Mouse (Mus musculus): ENCODE data around the gene Gm9268. TPM values are rescaled to one million over a fixed set of nuclear protein-coding genes. Genes with fewer than 3 reads are reported as not detected.
"Not testable (repeated sequence)": the region's sequence is repeated elsewhere in the genome, so short reads cannot be mapped to it uniquely, and the experiment has no call there.

The Gm9268 gene
- polyA plus RNA-seq (2014; fragmentation: Nextera tagmentation; extraction: Ambion mirVana), result not detected in 2 replicates

DNA sequence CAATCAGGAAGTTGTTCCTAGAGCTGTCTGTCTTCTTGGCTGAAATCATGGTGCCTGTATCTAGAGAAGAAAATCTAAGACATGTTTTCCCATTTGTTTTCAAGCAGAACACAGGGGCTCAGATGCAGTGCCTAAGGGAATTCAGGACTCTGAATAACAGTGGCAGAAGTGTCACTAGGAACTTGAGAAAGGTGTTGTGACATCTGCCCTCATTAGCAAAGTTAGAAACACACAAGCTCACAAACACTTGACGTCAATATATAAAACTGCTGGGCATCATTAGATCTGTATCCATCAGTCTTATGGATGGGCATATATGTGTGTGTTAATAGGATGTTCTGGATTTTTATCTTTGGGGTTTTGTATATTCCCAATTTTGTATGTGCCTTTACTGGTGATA, at the start of gene Gm9268:
Gm9268 (plus strand) TSS at position 301 of the 400 bp plus-strand sequence.
- not testable (repeated sequence) for H3K9ac ChIP-seq (ENCODE audit: low read length); ATAC-seq (ENCODE audit: insufficient read depth, low FRiP score, low TSS enrichment); H3K36me3 ChIP-seq (ENCODE audit: control insufficient read depth, insufficient read depth, low read length); H3K9me3 ChIP-seq (ENCODE audit: control insufficient read depth, low read length); DNase-seq (ENCODE audit: low spot score); H3K4me1 ChIP-seq (ENCODE audit: control insufficient read depth, insufficient read depth, low read length); H3K4me2 ChIP-seq (ENCODE audit: low read depth); H3K4me3 ChIP-seq (ENCODE audit: low read depth, low read length); H3K27me3 ChIP-seq (ENCODE audit: control insufficient read depth, insufficient read depth, low read length); H3K27ac ChIP-seq (ENCODE audit: low read depth, low read length)
- WGBS, result no CpG with 5 or more reads among the region's 1 CpGs

DNA sequence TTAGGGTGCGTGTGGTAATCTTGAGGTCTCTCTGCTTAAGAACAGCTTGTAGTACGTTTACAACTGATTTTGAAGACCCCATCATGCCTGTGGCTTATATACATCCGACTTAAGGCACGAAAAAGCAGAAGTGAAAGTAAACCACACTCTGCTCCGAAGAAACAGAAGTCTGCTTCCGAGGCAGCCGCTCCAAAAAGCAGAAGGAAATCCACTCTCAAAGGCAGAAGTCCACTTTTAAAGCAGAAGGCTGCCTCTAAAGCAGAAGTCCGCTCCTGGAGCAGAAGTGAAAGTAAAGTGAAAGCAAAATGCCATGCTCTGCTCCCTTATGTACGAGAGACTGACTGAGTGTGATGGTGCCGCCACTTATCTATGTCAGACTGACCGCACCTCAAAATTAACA, 38.5 kb upstream of the Gm9268 start:
- ATAC-seq (ENCODE audit: insufficient read depth, low FRiP score, low TSS enrichment) (no peak), DNase-seq (ENCODE audit: low spot score) (no peak)
- Histone ChIP-seq H3K9me3 (ENCODE audit: control insufficient read depth, low read length) (peaks cover 13% of the 10 kb centered on the region), H3K4me1 (ENCODE audit: control insufficient read depth, insufficient read depth, low read length) (no peaks in the 10 kb centered on the region), H3K4me2 (ENCODE audit: low read depth) (no peak overlapping the region), H3K27ac (ENCODE audit: low read depth, low read length) (no peak overlapping the region), H3K4me3 (ENCODE audit: low read depth, low read length) (no peak overlapping the region), H3K27me3 (ENCODE audit: control insufficient read depth, insufficient read depth, low read length) (no peaks in the 10 kb centered on the region), H3K36me3 (ENCODE audit: control insufficient read depth, insufficient read depth, low read length) (no peaks in the 10 kb centered on the region), H3K9ac (ENCODE audit: low read length) (no peak overlapping the region)
- 91% methylated on average over 11 of the region's 11 CpGs for WGBS

DNA sequence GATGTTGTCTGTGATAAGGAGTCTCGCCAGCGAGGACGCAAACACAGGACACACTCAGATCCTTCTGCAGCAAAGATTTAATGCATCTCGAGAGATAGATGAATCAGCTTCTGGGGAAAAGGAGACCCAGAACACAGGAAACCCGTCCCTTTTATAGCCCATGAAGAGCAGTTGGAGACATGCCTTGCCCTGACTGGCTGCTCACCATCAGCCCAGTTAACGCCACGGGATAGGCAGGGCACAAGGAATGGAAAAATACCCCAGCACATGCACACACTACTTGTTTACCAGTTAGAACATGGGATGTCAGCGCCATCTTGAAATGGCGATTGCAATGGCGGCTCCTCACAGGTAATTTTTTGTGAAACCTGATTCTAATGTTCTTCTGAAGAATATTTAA, 37.8 kb upstream of the Gm9268 start:
- Histone ChIP-seq H3K4me2 (ENCODE audit: low read depth) (no peak overlapping the region), H3K4me1 (ENCODE audit: control insufficient read depth, insufficient read depth, low read length) (no peaks in the 10 kb centered on the region), H3K9ac (ENCODE audit: low read length) (no peak overlapping the region), H3K36me3 (ENCODE audit: control insufficient read depth, insufficient read depth, low read length) (no peaks in the 10 kb centered on the region), H3K27me3 (ENCODE audit: control insufficient read depth, insufficient read depth, low read length) (no peaks in the 10 kb centered on the region), H3K9me3 (ENCODE audit: control insufficient read depth, low read length) (peaks cover 13% of the 10 kb centered on the region), H3K4me3 (ENCODE audit: low read depth, low read length) (no peak overlapping the region), H3K27ac (ENCODE audit: low read depth, low read length) (no peak overlapping the region)
- DNase-seq (ENCODE audit: low spot score) (no peak), ATAC-seq (ENCODE audit: insufficient read depth, low FRiP score, low TSS enrichment) (no peak)
- 91% methylated on average over 10 of the region's 10 CpGs for WGBS

DNA sequence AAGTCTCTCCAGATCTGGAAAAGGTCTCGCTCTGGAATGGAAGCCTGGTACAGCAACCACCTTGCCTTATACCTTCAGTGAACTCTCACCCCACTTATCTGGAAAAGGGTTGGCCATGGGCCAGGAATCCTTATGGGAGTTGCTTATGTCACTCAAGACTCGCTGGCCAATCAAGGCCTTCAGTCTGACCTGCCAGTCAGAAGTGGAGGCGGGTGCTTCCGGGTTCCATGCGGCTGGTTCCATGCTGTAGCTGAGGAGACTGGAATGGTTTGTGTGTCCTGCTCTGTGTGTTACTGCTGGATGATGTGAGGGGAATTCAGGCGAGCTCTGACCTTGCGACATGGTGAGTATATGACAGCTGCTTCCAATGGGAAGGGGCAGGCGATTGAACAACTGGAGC, 59.3 kb downstream of the Gm9268 start:
- Histone ChIP-seq H3K36me3 (ENCODE audit: control insufficient read depth, insufficient read depth, low read length) (no peaks in the 10 kb centered on the region), H3K9ac (ENCODE audit: low read length) (no peak overlapping the region), H3K4me3 (ENCODE audit: low read depth, low read length) (no peak overlapping the region), H3K4me1 (ENCODE audit: control insufficient read depth, insufficient read depth, low read length) (no peaks in the 10 kb centered on the region), H3K9me3 (ENCODE audit: control insufficient read depth, low read length) (0 out of 2 replicates have a peak, but pooled peaks cover 4% of the 10 kb centered on the region), H3K27ac (ENCODE audit: low read depth, low read length) (no peak overlapping the region), H3K27me3 (ENCODE audit: control insufficient read depth, insufficient read depth, low read length) (no peaks in the 10 kb centered on the region), H3K4me2 (ENCODE audit: low read depth) (no peak overlapping the region)
- WGBS, result 84% methylated on average over 8 of the region's 8 CpGs
- DNase-seq (ENCODE audit: low spot score) (no peak), ATAC-seq (ENCODE audit: insufficient read depth, low FRiP score, low TSS enrichment) (no peak)

Other genes starting within 250 kb of the Gm9268 start
- not detected in 2 replicates for gene Vmn2r62, start 225.2 kb upstream of the Gm9268 start, polyA plus RNA-seq (2014; fragmentation: Nextera tagmentation; extraction: Ambion mirVana)
- not detected in 2 replicates for gene Gm2381, start 151.5 kb upstream of the Gm9268 start, polyA plus RNA-seq (2014; fragmentation: Nextera tagmentation; extraction: Ambion mirVana)
- gene Vmn2r63, start 84.9 kb upstream of the Gm9268 start, polyA plus RNA-seq (2014; fragmentation: Nextera tagmentation; extraction: Ambion mirVana), result not detected in 2 replicates
- gene Zfp936, start 95.5 kb downstream of the Gm9268 start, polyA plus RNA-seq (2014; fragmentation: Nextera tagmentation; extraction: Ambion mirVana), result not detected in 2 replicates

All from neural tube, embryonic 11.5 days (tissue).